Mouse (Mus musculus) heart, embryonic 10.5 days (tissue): ENCODE measurements at regions not wholly inside any gene's neighbourhood (a gene's known extent, or its start where the extent isn't known, plus 50 kb on each side); places are given as distances from the start of the nearest gene placed in this dataset.

ENCODE experiments used
- DNase-seq: peaks from one replicate; pipeline ENCODE4 v3.0.0-alpha.2; 2017; ENCODE audit warnings: low spot score
- H3K27ac ChIP-seq: fragments of 300-500 bp; sonication (generic); 2 replicates; pipeline ENCODE4 v1.5.1; 2016; ENCODE audit warnings: mild to moderate bottlenecking
- H3K27me3 ChIP-seq: fragments of 300-500 bp; sonication (generic); 2 replicates; pipeline ENCODE4 v1.6.1; 2016; ENCODE audit warnings: mild to moderate bottlenecking; ENCODE audit not compliant: poor library complexity, insufficient read depth, severe bottlenecking
- H3K36me3 ChIP-seq: fragments of 300-500 bp; sonication (generic); 2 replicates; pipeline ENCODE4 v1.6.1; 2016; ENCODE audit warnings: mild to moderate bottlenecking, moderate library complexity
- H3K4me1 ChIP-seq: fragments of 300-500 bp; sonication (generic); 2 replicates; pipeline ENCODE4 v1.6.1; 2016; ENCODE audit warnings: mild to moderate bottlenecking
- H3K4me3 ChIP-seq: fragments of 300-500 bp; sonication (generic); 2 replicates; pipeline ENCODE4 v1.5.1; 2016; ENCODE audit warnings: mild to moderate bottlenecking, moderate library complexity
- H3K9me3 ChIP-seq: fragments of 300-500 bp; sonication (generic); 2 replicates; pipeline ENCODE4 v1.6.1; 2016; ENCODE audit warnings: mild to moderate bottlenecking, moderate library complexity
- WGBS: fragments of 180-500 bp; shearing (Covaris S2); methylation state at CpG from one replicate; pipeline ENCODE4 v1.1.7; 2016; 5-methylcytosine and 5-hydroxymethylcytosine counted together

- Histone ChIP-seq H3K4me1 (peaks cover 4% of the 10 kb centered on the region; the same call in 1 of the 2 replicates), H3K9me3 (no peaks in the 10 kb centered on the region), H3K36me3 (no peaks in the 10 kb centered on the region), H3K27me3 (no peaks in the 10 kb centered on the region), H3K4me3 (no peak overlapping the region), H3K27ac (no peak overlapping the region)
- DNase-seq: peak; percentile 47
- 80% methylated on average over 2 of the region's 2 CpGs for WGBS
Observed at GRCm38 (mm10) chr1:88866571-88866970, 164.6 kb upstream of the Arl4c start.

- H3K9me3 ChIP-seq: no peaks in the 10 kb centered on the region
- no peak overlapping the region for H3K27ac ChIP-seq
- 84% methylated on average over 3 of the region's 3 CpGs for WGBS
- no peaks in the 10 kb centered on the region for H3K36me3 ChIP-seq
- H3K4me1 ChIP-seq: peaks cover 4% of the 10 kb centered on the region; the same call in 1 of the 2 replicates
- DNase-seq: peak; percentile 58
- no peaks in the 10 kb centered on the region for H3K27me3 ChIP-seq
- no peak overlapping the region for H3K4me3 ChIP-seq
Observed at GRCm38 (mm10) chr1:88867138-88867537, 165.1 kb upstream of the Arl4c start.

GRCm38 (mm10) chr1:88869885-88870284 lies 167.9 kb upstream of the Arl4c start:
- DNase-seq: peak; percentile 30
- no peaks in the 10 kb centered on the region for H3K9me3 ChIP-seq
- no peaks in the 10 kb centered on the region for H3K36me3 ChIP-seq
- peaks cover 4% of the 10 kb centered on the region; the same call in 1 of the 2 replicates for H3K4me1 ChIP-seq
- 83% methylated on average over 4 of the region's 4 CpGs for WGBS
- no peak overlapping the region for H3K27ac ChIP-seq
- no peaks in the 10 kb centered on the region for H3K27me3 ChIP-seq
- H3K4me3 ChIP-seq: no peak overlapping the region

- Histone ChIP-seq H3K9me3 (no peaks in the 10 kb centered on the region), H3K36me3 (no peaks in the 10 kb centered on the region), H3K27me3 (no peaks in the 10 kb centered on the region), H3K4me1 (no peaks in the 10 kb centered on the region), H3K4me3 (no peak overlapping the region), H3K27ac (no peak overlapping the region)
- peak; percentile 43 for DNase-seq
- 78% methylated on average over 6 of the region's 6 CpGs for WGBS
Observed at GRCm38 (mm10) chr1:88875356-88875755, 173.3 kb upstream of the Arl4c start.

GRCm38 (mm10) chr1:88877441-88877840 lies 175.4 kb upstream of the Arl4c start:
- Histone ChIP-seq H3K4me3 (no peak overlapping the region), H3K4me1 (no peaks in the 10 kb centered on the region), H3K27me3 (no peaks in the 10 kb centered on the region), H3K36me3 (no peaks in the 10 kb centered on the region), H3K9me3 (no peaks in the 10 kb centered on the region), H3K27ac (no peak overlapping the region)
- no peak for DNase-seq
- WGBS: 84% methylated on average over 11 of the region's 11 CpGs

- Histone ChIP-seq H3K4me1 (no peaks in the 10 kb centered on the region), H3K9me3 (no peaks in the 10 kb centered on the region), H3K36me3 (no peaks in the 10 kb centered on the region), H3K27ac (no peak overlapping the region), H3K27me3 (no peaks in the 10 kb centered on the region), H3K4me3 (no peak overlapping the region)
- WGBS: 82% methylated on average over 10 of the region's 10 CpGs
- peak; percentile 69 for DNase-seq
Observed at GRCm38 (mm10) chr1:88878831-88879230, 176.8 kb upstream of the Arl4c start.

GRCm38 (mm10) chr1:88879367-88879766 lies 177.3 kb upstream of the Arl4c start:
- WGBS: 83% methylated on average over 5 of the region's 5 CpGs
- DNase-seq: peak; percentile 31
- no peaks in the 10 kb centered on the region for H3K36me3 ChIP-seq
- no peaks in the 10 kb centered on the region for H3K9me3 ChIP-seq
- no peaks in the 10 kb centered on the region for H3K27me3 ChIP-seq
- no peaks in the 10 kb centered on the region for H3K4me1 ChIP-seq
- no peak overlapping the region for H3K27ac ChIP-seq
- H3K4me3 ChIP-seq: no peak overlapping the region

- no peaks in the 10 kb centered on the region for H3K27me3 ChIP-seq
- H3K4me1 ChIP-seq: no peaks in the 10 kb centered on the region
- WGBS: 80% methylated on average over 4 of the region's 4 CpGs
- H3K4me3 ChIP-seq: no peak overlapping the region
- no peaks in the 10 kb centered on the region for H3K9me3 ChIP-seq
- no peak for DNase-seq
- no peaks in the 10 kb centered on the region for H3K36me3 ChIP-seq
- no peak overlapping the region for H3K27ac ChIP-seq
Observed at GRCm38 (mm10) chr1:88891041-88891440, 179.2 kb upstream of the Sh3bp4 start.

- H3K4me3 ChIP-seq: no peak overlapping the region
- no peaks in the 10 kb centered on the region for H3K4me1 ChIP-seq
- WGBS: 81% methylated on average over 8 of the region's 8 CpGs
- no peak overlapping the region for H3K27ac ChIP-seq
- DNase-seq: no peak
- no peaks in the 10 kb centered on the region for H3K36me3 ChIP-seq
- H3K27me3 ChIP-seq: no peaks in the 10 kb centered on the region
- H3K9me3 ChIP-seq: no peaks in the 10 kb centered on the region
Observed at GRCm38 (mm10) chr1:88902426-88902825, 167.8 kb upstream of the Sh3bp4 start.

- Histone ChIP-seq H3K36me3 (no peaks in the 10 kb centered on the region), H3K4me1 (0 out of 2 replicates have a peak, but pooled peaks cover 3% of the 10 kb centered on the region), H3K27ac (no peak overlapping the region), H3K4me3 (no peak overlapping the region), H3K9me3 (no peaks in the 10 kb centered on the region), H3K27me3 (no peaks in the 10 kb centered on the region)
- WGBS: 90% methylated on average over 14 of the region's 14 CpGs
- DNase-seq: no peak
Observed at GRCm38 (mm10) chr1:88907766-88908463, 162.3 kb upstream of the Sh3bp4 start.

GRCm38 (mm10) chr1:88908683-88909082 lies 161.5 kb upstream of the Sh3bp4 start:
- DNase-seq: no peak
- 79% methylated on average over 8 of the region's 8 CpGs for WGBS
- H3K4me3 ChIP-seq: no peak overlapping the region

GRCm38 (mm10) chr1:88909314-88909713 lies 160.9 kb upstream of the Sh3bp4 start:
- DNase-seq: no peak
- Histone ChIP-seq H3K9me3 (no peaks in the 10 kb centered on the region), H3K4me3 (no peak overlapping the region), H3K4me1 (0 out of 2 replicates have a peak, but pooled peaks cover 3% of the 10 kb centered on the region), H3K27me3 (no peaks in the 10 kb centered on the region), H3K36me3 (no peaks in the 10 kb centered on the region), H3K27ac (no peak overlapping the region)
- 83% methylated on average over 4 of the region's 4 CpGs for WGBS

More at GRCm38 (mm10) chr1:88908683-88909082, 161.5 kb upstream of the Sh3bp4 start:
- no peaks in the 10 kb centered on the region for H3K9me3 ChIP-seq
- H3K36me3 ChIP-seq: no peaks in the 10 kb centered on the region
- no peaks in the 10 kb centered on the region for H3K27me3 ChIP-seq
- 0 out of 2 replicates have a peak, but pooled peaks cover 3% of the 10 kb centered on the region for H3K4me1 ChIP-seq
- no peak overlapping the region for H3K27ac ChIP-seq

GRCm38 (mm10) chr1:88909864-88910573 lies 160.2 kb upstream of the Sh3bp4 start:
- H3K36me3 ChIP-seq: no peaks in the 10 kb centered on the region
- DNase-seq: no peak
- no peak overlapping the region for H3K27ac ChIP-seq
- H3K4me3 ChIP-seq: no peak overlapping the region
- H3K27me3 ChIP-seq: no peaks in the 10 kb centered on the region
- 0 out of 2 replicates have a peak, but pooled peaks cover 3% of the 10 kb centered on the region for H3K4me1 ChIP-seq
- H3K9me3 ChIP-seq: no peaks in the 10 kb centered on the region
- WGBS: 65% methylated on average over 6 of the region's 6 CpGs
